Mouse (Mus musculus): ENCODE data around the gene Edc3. TPM values are rescaled to one million over a fixed set of nuclear protein-coding genes. Genes with fewer than 3 reads are reported as not detected.
"Not testable (repeated sequence)": the region's sequence is repeated elsewhere in the genome, so short reads cannot be mapped to it uniquely, and the experiment has no call there.

Gene Edc3
- polyA plus RNA-seq, 1 experiment from 2014 or later, result 33.8 TPM

DNA sequence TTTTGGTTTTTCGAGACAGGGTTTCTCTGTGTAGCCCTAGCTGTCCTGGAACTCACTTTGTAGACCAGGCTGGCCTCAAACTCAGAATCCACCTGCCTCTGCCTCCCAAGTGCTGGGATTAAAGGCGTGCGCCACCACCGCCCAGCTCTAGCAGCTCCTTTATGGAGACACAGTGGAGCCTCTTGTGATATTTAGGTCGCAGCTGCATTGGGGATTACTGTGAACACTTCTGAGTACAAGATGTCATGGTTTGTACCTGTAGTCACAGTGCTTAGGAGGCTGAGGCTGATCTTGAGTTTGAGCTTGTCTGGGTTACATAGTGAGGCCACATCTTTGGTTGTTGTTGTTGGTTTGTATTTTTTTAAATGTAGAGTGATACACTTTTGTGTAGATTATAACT, 1.9 kb downstream of the Edc3 start:
- not testable (repeated sequence) for H3K4me3 ChIP-seq; H3K9me3 ChIP-seq; H3K27ac ChIP-seq; H3K9ac ChIP-seq; H3K4me2 ChIP-seq; H3K27me3 ChIP-seq; ATAC-seq (ENCODE audit: low FRiP score)
- peaks cover 23% of the 10 kb centered on the region for H3K4me1 ChIP-seq (replicated peaks)
- peaks cover 22% of the 10 kb centered on the region for H3K36me3 ChIP-seq
- 92% methylated on average over 5 of the region's 5 CpGs for WGBS

- H3K27me3 ChIP-seq, result no peaks in the 10 kb centered on the region
- peaks cover 38% of the 10 kb centered on the region for H3K36me3 ChIP-seq
- H3K27ac ChIP-seq, result no peak overlapping the region
- WGBS, result 80% methylated on average over 2 of the region's 2 CpGs
- no peak overlapping the region for H3K9ac ChIP-seq
- H3K4me1 ChIP-seq (replicated peaks), result peaks cover 23% of the 10 kb centered on the region
- no peak overlapping the region for H3K4me2 ChIP-seq
- ATAC-seq (ENCODE audit: low FRiP score), result no peak
- H3K4me3 ChIP-seq, result no peak overlapping the region
- no peaks in the 10 kb centered on the region for H3K9me3 ChIP-seq
Measured at GRCm38 (mm10) chr9:57712194-57712593, 3.9 kb downstream of the Edc3 start.

DNA sequence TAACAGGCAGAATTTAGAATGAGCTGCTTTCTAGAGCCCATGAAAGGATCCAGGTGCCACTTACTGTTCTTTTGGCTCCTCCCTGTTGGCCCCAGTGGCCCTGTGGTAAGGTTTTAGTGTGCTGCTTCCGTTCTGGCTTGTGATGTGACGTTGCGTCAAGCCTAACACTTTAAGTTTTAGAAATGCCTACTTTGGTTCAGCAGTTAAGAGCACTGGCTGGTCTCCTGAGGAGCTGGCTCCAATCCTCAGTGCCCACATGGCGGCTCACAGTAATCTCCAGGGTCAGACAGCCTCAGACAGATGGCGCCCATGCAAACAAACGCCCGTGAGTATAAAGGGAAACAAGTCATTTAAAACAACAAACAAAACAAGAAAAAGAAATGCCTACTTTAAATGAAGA, 10.1 kb downstream of the Edc3 start:
- Histone ChIP-seq H3K4me2 (no peak overlapping the region), H3K36me3 (peaks cover 65% of the 10 kb centered on the region), H3K9ac (no peak overlapping the region), H3K4me1 (replicated peaks) (no peaks in the 10 kb centered on the region), H3K27ac (no peak overlapping the region), H3K9me3 (no peaks in the 10 kb centered on the region), H3K4me3 (no peak overlapping the region), H3K27me3 (no peaks in the 10 kb centered on the region)
- ATAC-seq (ENCODE audit: low FRiP score), result no peak
- WGBS, result 83% methylated on average over 7 of the region's 7 CpGs

DNA sequence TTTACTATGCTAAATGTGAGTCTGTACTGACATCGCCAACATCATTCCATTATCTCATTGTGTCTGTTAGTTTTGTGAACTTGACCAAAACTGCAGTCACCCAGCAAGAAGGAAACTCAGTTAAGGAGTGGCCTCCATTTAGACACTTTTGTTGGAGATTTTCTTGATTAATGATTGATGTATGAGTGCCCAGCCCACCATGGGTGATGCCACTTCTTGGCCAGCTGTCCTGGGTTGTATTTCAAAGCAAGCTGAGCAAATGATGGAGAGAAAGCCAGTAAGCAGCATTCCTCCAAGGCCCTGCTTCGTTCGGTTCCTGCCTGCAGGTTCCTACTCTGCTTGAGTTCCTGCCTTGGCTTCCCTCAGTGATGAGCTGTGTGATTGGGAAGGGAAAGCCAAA, 12.4 kb downstream of the Edc3 start:
- H3K27me3 ChIP-seq, result no peaks in the 10 kb centered on the region
- no peak overlapping the region for H3K4me2 ChIP-seq
- no peak overlapping the region for H3K9ac ChIP-seq
- no peaks in the 10 kb centered on the region for H3K4me1 ChIP-seq (replicated peaks)
- no peak for ATAC-seq (ENCODE audit: low FRiP score)
- 93% methylated on average over 3 of the region's 3 CpGs for WGBS
- H3K9me3 ChIP-seq, result no peaks in the 10 kb centered on the region
- H3K36me3 ChIP-seq, result peaks cover 45% of the 10 kb centered on the region
- H3K27ac ChIP-seq, result no peak overlapping the region
- no peak overlapping the region for H3K4me3 ChIP-seq

DNA sequence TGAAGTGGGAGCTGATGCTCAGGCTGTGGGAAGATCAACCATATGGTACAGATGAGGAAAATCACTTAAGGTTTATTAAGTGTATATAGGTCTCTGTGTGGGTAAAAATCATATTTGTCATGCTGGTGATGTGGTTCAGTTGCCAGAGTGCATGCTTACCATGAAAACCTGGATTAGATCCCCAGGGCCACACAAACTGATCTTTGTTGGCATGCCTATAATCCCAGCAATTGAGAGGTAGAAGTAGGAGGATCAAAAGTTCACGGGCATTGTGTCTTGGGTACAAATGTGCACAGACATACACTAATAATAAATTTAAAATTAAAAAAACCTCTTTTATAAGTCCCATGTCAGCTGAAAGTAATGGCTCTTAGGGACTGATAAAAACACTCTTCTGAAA, 14.0 kb downstream of the Edc3 start:
- no peak overlapping the region for H3K9ac ChIP-seq
- 90% methylated on average over 1 of the region's 1 CpGs for WGBS
- no peak overlapping the region for H3K4me3 ChIP-seq
- ATAC-seq (ENCODE audit: low FRiP score), result no peak
- H3K4me2 ChIP-seq, result no peak overlapping the region
- H3K4me1 ChIP-seq (replicated peaks), result no peaks in the 10 kb centered on the region
- H3K27me3 ChIP-seq, result no peaks in the 10 kb centered on the region
- H3K36me3 ChIP-seq, result peaks cover 43% of the 10 kb centered on the region
- H3K9me3 ChIP-seq, result no peaks in the 10 kb centered on the region
- H3K27ac ChIP-seq, result no peak overlapping the region

DNA sequence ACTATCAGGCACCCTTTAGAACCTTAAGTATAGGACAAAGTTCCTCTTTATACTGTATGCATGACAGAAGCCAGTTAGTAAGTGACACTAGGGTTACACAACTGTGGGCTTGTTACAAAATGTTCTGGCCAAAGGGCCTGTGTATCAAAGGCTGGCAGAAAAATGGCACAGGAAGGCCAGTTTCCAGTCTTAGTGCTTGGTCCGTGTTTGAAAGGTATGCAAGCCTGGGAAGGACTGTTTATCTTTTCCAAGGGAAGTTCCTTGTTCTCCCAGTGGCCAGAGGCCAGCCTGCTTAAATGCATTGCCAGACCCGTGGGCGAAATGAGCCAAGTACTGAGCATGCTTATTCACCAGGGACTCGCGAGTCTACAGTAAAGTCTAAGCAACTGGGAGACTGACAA, 15.0 kb downstream of the Edc3 start:
- peaks cover 44% of the 10 kb centered on the region for H3K36me3 ChIP-seq
- no peaks in the 10 kb centered on the region for H3K9me3 ChIP-seq
- no peaks in the 10 kb centered on the region for H3K27me3 ChIP-seq
- ATAC-seq (ENCODE audit: low FRiP score), result no peak
- H3K9ac ChIP-seq, result no peak overlapping the region
- no peak overlapping the region for H3K27ac ChIP-seq
- WGBS, result 73% methylated on average over 5 of the region's 5 CpGs
- H3K4me2 ChIP-seq, result no peak overlapping the region
- no peaks in the 10 kb centered on the region for H3K4me1 ChIP-seq (replicated peaks)
- no peak overlapping the region for H3K4me3 ChIP-seq

- H3K27ac ChIP-seq, result no peak overlapping the region
- WGBS, result 89% methylated on average over 5 of the region's 5 CpGs
- H3K9me3 ChIP-seq, result no peaks in the 10 kb centered on the region
- H3K9ac ChIP-seq, result no peak overlapping the region
- no peak for ATAC-seq (ENCODE audit: low FRiP score)
- no peak overlapping the region for H3K4me2 ChIP-seq
- H3K4me3 ChIP-seq, result no peak overlapping the region
- H3K4me1 ChIP-seq (replicated peaks), result no peaks in the 10 kb centered on the region
- H3K36me3 ChIP-seq, result peaks cover 41% of the 10 kb centered on the region
- H3K27me3 ChIP-seq, result no peaks in the 10 kb centered on the region
Measured at GRCm38 (mm10) chr9:57723796-57724195, 15.5 kb downstream of the Edc3 start.

- ATAC-seq (ENCODE audit: low FRiP score), result no peak
- WGBS, result 96% methylated on average over 3 of the region's 3 CpGs
- no peaks in the 10 kb centered on the region for H3K4me1 ChIP-seq (replicated peaks)
Measured at GRCm38 (mm10) chr9:57724701-57725100, 16.4 kb downstream of the Edc3 start.

GRCm38 (mm10) chr9:57728312-57728711, 20.0 kb downstream of the Edc3 start:
- H3K36me3 ChIP-seq, result peaks cover 38% of the 10 kb centered on the region
- H3K27ac ChIP-seq, result no peak overlapping the region
- H3K9ac ChIP-seq, result no peak overlapping the region
- no peak for ATAC-seq (ENCODE audit: low FRiP score)
- H3K4me1 ChIP-seq (replicated peaks), result no peaks in the 10 kb centered on the region
- H3K4me2 ChIP-seq, result no peak overlapping the region
- H3K4me3 ChIP-seq, result no peak overlapping the region
- H3K9me3 ChIP-seq, result no peaks in the 10 kb centered on the region
- H3K27me3 ChIP-seq, result no peaks in the 10 kb centered on the region
- WGBS, result 92% methylated on average over 1 of the region's 1 CpGs

More at GRCm38 (mm10) chr9:57724701-57725100, 16.4 kb downstream of the Edc3 start:
- Histone ChIP-seq H3K9ac (no peak overlapping the region), H3K4me2 (no peak overlapping the region), H3K27me3 (no peaks in the 10 kb centered on the region), H3K27ac (no peak overlapping the region), H3K4me3 (no peak overlapping the region), H3K9me3 (no peaks in the 10 kb centered on the region), H3K36me3 (peaks cover 45% of the 10 kb centered on the region)

- Histone ChIP-seq H3K9ac (no peak overlapping the region), H3K4me2 (no peak overlapping the region), H3K36me3 (peaks cover 24% of the 10 kb centered on the region), H3K27ac (no peak overlapping the region), H3K27me3 (no peaks in the 10 kb centered on the region), H3K4me1 (replicated peaks) (peaks cover 12% of the 10 kb centered on the region), H3K9me3 (no peaks in the 10 kb centered on the region), H3K4me3 (no peak overlapping the region)
- ATAC-seq (ENCODE audit: low FRiP score), result no peak
- WGBS, result 98% methylated on average over 6 of the region's 6 CpGs
Measured at GRCm38 (mm10) chr9:57733606-57734005, 25.3 kb downstream of the Edc3 start.

GRCm38 (mm10) chr9:57739863-57740262, 31.5 kb downstream of the Edc3 start:
- peaks cover 12% of the 10 kb centered on the region for H3K4me1 ChIP-seq (replicated peaks)
- peaks cover 41% of the 10 kb centered on the region for H3K36me3 ChIP-seq
- no peak overlapping the region for H3K9ac ChIP-seq
- ATAC-seq (ENCODE audit: low FRiP score), result no peak
- H3K4me3 ChIP-seq, result no peak overlapping the region
- 87% methylated on average over 5 of the region's 5 CpGs for WGBS
- H3K9me3 ChIP-seq, result no peaks in the 10 kb centered on the region
- no peak overlapping the region for H3K4me2 ChIP-seq
- H3K27me3 ChIP-seq, result no peaks in the 10 kb centered on the region
- no peak overlapping the region for H3K27ac ChIP-seq

- Histone ChIP-seq H3K9ac (no peak overlapping the region), H3K4me3 (no peak overlapping the region), H3K4me2 (no peak overlapping the region), H3K9me3 (no peaks in the 10 kb centered on the region), H3K27me3 (no peaks in the 10 kb centered on the region), H3K27ac (no peak overlapping the region), H3K36me3 (peaks cover 81% of the 10 kb centered on the region), H3K4me1 (replicated peaks) (no peaks in the 10 kb centered on the region)
- 80% methylated on average over 3 of the region's 3 CpGs for WGBS
- ATAC-seq (ENCODE audit: low FRiP score), result no peak
Measured at GRCm38 (mm10) chr9:57744462-57745091, 36.2 kb downstream of the Edc3 start.

DNA sequence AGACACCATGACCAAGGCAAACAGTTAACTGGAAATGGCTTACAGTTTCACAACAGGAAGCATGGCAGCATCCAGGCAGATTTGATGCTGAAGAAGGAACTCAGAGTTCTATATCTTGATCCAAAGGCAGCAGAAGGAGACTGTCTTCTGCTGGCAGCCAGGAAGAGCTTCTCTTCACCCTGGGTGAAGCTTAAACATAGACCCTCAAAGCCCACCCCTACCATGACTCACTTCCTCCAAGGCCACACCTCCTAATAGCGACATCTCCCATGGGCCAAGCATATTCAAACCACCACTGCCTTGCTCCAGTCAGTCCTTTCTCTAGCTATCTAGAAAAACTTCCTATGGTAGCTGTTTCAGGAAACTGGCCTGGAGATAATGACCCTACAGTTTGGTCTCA, 38.7 kb downstream of the Edc3 start:
- H3K9me3 ChIP-seq, result no peaks in the 10 kb centered on the region
- H3K9ac ChIP-seq, result no peak overlapping the region
- no peaks in the 10 kb centered on the region for H3K4me1 ChIP-seq (replicated peaks)
- 88% methylated on average over 1 of the region's 1 CpGs for WGBS
- H3K4me3 ChIP-seq, result no peak overlapping the region
- ATAC-seq (ENCODE audit: low FRiP score), result no peak
- peaks cover 83% of the 10 kb centered on the region for H3K36me3 ChIP-seq
- no peaks in the 10 kb centered on the region for H3K27me3 ChIP-seq
- H3K27ac ChIP-seq, result no peak overlapping the region
- H3K4me2 ChIP-seq, result no peak overlapping the region
